Mouse (Mus musculus): ENCODE data around the gene Tcta. TPM values are rescaled to one million over a fixed set of nuclear protein-coding genes. Genes with fewer than 3 reads are reported as not detected.

The Tcta gene
- 44.9 and 50.3 TPM in 2 replicates for polyA plus RNA-seq (2012; rRNA removed)

DNA sequence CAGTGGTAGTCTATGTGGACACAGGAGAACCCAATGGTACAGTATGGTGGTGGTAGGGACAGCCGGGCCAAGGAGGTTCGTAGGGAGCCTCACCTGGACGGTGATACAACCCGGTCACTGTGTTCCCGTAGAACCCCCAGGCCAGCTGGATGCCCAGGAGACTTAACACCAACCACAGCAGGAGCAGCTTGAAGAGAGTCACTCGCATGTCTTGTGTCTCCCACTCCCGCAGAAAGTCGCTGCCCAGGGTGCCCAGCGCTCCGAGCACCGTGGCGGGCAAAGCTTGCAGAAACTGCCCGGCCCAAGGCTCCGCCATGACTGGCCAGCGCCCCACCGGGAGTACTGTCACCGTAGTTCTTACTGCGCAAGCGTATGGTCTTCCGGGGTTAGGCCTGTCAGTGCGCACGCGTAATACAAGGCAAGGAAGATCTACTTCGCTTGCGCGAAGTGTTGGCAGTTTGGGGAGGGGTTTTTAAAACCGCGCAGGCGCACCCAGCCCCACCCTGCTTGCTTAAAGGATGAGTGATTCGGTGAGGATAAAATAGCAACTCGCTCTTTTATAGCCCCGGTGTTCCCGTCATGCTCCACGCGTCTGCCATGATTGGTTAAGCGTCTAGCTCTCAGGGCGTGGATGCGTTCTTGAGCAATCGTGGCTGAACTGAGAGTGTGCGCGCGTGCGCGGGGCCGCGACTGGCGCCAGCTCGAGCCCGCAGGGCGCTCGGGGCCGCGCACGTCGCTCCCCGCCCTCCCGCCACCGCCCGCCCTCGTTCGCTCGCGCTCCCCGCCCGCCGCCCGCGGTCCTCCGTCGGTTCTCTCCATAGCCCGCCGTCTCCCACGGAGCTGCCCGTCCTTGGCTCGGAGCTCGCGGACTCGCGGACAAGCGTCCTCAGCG, at the start of gene Tcta, which contains the start of gene Rhoa:
Gene Tcta, minus strand, starts transcription at position 532 of the 892 bp plus-strand sequence.
Gene Rhoa, plus strand, starts transcription at position 501 of the 892 bp plus-strand sequence.

DNA sequence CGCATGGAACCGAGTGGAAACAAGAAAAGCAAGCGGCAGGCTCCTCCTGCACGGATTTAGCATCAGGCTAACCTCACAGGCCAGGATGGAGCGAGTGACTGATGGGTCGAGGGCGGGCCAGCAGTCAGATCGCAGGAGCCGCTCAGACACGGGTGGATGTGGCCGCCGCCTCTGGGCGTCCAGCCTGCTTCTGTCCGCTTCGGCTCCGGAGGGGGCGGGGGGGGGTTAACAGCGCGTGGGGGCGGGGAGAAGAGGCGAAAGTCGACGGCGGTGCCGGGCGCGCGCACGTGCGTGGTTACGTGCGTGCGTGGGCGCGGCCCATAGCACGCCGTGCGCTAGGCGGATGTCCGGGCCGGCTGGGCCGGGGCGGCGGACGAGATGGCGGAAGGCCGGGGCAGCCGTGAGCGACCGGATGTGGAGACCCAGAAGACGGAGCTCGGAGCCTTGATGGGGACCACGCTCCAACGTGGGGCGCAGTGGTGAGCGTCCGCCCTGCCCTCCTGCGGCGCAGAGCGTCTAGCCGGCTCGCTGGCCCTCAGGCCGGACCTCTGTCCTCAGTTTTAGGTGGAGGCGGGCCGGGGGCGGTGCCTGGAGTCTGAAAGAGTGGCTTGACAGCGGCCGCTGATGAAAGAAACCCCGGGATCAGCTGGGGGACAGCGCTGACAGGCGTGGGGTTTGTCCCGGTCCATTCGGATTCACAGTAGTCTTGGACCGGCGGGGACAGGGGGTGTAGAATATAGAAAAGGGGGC, 41.8 kb upstream of the Tcta start, which contains the start of gene Usp4:
Gene Usp4, plus strand, starts transcription at position 314 of the 750 bp plus-strand sequence.

DNA sequence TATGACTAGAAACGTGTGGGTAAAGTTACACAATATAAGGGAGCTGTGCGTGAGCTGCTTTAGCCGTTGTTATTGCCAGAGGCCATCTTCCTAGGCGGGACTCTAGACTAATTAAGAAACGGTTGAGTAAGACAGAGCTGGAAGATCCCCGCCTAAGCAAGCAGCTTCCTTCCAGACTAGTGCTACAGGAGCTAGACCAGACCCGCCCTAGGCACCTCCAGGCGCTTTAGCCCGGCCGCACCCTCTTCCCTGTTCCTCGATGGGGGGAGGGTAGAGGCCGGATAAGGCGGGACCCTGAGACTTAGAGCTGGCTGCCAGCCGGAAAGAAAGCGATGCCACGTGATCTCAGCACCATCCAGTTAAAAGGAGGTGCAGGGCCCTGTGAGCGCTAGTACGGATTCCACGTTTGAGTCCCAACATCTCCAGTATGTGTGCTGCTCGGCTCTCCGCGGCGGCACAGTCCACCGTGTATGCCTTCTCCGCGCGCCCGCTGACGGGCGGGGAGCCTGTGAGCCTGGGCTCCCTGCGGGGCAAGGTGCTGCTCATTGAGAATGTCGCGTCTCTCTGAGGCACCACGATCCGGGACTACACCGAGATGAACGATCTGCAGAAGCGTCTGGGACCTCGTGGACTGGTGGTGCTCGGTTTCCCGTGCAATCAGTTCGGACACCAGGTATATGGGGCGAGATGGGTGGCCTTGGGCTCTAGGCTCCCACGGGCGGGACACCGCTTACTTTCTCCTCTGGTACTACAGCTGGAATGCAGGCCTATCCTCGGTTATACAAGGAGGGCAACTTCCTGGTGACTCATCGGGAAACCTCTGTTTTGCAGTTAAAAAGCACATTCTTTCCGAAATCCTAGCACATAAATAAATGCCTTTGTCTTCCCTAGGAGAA, 33.2 kb upstream of the Tcta start, which contains the start of gene Gpx1:
Gene Gpx1, plus strand, starts transcription at position 18 of the 896 bp plus-strand sequence.

DNA sequence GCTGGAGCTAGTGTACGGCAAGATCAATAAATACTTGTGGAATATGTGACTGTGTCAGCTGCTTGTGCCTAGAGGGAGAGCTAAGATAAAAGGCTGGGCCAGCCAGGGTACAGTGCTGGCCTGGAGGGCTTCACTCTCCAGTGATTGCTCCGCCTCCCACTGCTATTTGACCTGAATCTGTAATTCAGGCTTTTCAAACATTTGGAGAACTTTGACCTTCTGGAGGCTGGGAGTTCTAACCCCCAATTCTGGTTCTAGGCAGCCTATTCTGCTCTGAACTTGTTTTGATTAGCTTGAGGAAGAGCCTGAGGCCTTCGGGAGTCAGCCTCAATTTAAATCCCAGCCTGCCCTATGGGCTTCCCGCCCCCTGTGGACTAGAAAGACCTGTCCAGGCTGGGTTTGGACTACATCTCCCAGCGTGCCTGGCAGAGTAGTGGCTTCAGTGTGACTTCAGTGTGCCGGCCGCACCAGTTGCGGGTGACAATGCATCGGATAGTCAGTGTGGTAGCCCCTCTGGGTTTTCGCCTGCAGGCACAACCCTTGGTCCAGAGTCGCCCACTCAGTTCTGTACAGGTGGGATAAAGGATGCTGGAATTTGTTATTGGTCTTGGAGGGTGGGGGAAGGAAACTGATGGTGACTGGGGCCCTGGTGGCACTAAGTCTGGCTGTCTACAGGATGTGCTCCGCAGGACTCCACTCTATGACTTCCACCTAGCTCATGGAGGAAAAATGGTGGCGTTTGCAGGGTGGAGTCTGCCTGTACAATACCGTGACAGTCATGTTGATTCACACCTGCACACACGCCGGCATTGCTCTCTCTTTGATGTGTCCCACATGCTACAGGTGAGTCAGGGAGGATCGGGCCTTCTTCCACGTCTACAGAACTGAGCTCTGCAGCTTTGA, 9.3 kb downstream of the Tcta start, which contains the start of gene Amt:
Gene Amt, plus strand, starts transcription at position 401 of the 903 bp plus-strand sequence.

DNA sequence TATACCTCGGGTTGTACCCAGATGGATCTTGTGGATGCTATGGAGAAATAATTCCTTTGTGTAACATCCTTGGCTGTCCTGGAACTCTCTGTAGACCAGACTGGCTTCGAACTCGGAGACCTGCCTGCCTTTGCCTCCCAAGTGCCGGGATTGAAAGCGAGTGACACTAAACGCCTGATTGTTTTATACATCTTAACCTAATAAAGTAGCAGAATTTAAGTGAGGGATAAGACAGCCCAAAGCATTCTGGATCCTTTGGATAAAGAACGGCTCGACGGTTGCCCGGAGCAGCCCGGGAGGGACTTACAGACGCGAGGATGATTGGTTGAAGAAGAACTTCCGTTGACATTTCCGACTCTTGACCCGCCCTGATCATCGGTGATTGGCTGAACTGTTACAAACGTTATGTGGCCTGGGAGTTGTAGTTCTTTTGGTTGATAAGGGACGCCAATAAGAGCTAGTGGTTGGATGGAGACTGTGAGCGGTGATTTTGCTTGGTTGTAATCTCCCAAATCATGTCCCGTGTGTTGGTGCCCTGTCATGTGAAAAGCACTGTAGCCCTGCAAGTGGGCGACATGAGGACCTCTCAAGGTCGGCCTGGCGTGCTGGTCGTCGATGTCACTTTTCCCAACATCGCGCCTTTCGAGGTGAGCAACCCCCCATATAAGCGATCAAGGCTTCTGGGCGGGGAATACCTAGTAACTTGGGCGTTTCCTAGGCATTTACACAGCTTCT, 15.8 kb downstream of the Tcta start, which contains the start of gene Nicn1:
Gene Nicn1, plus strand, starts transcription at position 414 of the 735 bp plus-strand sequence.

DNA sequence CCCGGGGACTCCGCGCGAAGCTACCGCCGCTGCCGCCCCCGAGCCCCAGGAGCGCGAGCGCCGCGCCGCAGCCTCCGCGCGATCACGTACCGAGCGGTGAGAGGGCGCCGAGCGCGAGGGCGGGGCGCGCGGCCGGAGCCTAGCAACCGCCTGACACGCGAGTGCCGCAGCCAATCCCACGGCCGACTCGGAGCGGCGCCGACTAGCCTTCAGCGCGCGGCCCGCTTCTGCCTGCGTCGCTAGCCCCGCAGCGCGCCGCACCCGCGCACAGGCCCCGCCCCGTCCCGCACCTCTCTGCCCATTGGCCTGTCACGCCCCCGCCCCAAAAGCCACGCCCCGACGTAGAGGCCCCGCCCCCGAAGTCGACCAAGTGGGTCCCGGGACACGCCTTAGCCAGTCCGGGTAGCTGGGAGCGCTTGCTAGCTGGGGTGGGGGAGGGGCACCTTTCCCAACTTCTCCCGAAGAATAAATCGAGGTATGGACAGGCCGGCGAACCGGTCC, 42.2 kb downstream of the Tcta start, which contains the start of gene Dag1:
Gene Dag1, minus strand, starts transcription at position 269 of the 501 bp plus-strand sequence.

Other genes starting within 250 kb of the Tcta start
- 0.31 and 0.59 TPM in 2 replicates for gene Mst1, start 225.7 kb downstream of the Tcta start, polyA plus RNA-seq (2012; rRNA removed)
- gene Rnf123, start 222.8 kb downstream of the Tcta start, polyA plus RNA-seq (2012; rRNA removed), result 79.7 and 82.5 TPM in 2 replicates
- 125 and 159 TPM in 2 replicates for gene Apeh, start 211.6 kb downstream of the Tcta start, polyA plus RNA-seq (2012; rRNA removed)
- 3.3 and 3.5 TPM in 2 replicates for gene Bsn, start 115.8 kb downstream of the Tcta start, polyA plus RNA-seq (2012; rRNA removed)
- 69.1 and 74.7 TPM in 2 replicates for gene Dag1, start 42.2 kb downstream of the Tcta start, polyA plus RNA-seq (2012; rRNA removed)
- gene Nicn1, start 15.7 kb downstream of the Tcta start, polyA plus RNA-seq (2012; rRNA removed), result 10.7 and 12.1 TPM in 2 replicates
- gene Amt, start 9.3 kb downstream of the Tcta start, polyA plus RNA-seq (2012; rRNA removed), result 8.7 and 10.3 TPM in 2 replicates
- 90.9 and 92.1 TPM in 2 replicates for gene Rhoa, start within 50 bp of the Tcta start, polyA plus RNA-seq (2012; rRNA removed)
- 1,237 and 1,448 TPM in 2 replicates for gene Gpx1, start 32.7 kb upstream of the Tcta start, polyA plus RNA-seq (2012; rRNA removed)
- gene Usp4, start 41.7 kb upstream of the Tcta start, polyA plus RNA-seq (2012; rRNA removed), result 57.9 and 63.9 TPM in 2 replicates
- 1.2 TPM in 1 of 2 replicates, not detected in the other for gene 1700102P08Rik, start 86.6 kb upstream of the Tcta start, polyA plus RNA-seq (2012; rRNA removed)
- not detected in 2 replicates for gene Ccdc36, start 122.3 kb upstream of the Tcta start, polyA plus RNA-seq (2012; rRNA removed)
- gene BC048562, start 130.3 kb upstream of the Tcta start, polyA plus RNA-seq (2012; rRNA removed), result not detected in 2 replicates
- 25.7 and 26.6 TPM in 2 replicates for gene Ccdc71, start 154.4 kb upstream of the Tcta start, polyA plus RNA-seq (2012; rRNA removed)
- 42.4 and 45.5 TPM in 2 replicates for gene Klhdc8b, start 155.4 kb upstream of the Tcta start, polyA plus RNA-seq (2012; rRNA removed)
- gene Lamb2, start 173.6 kb upstream of the Tcta start, polyA plus RNA-seq (2012; rRNA removed), result 70.8 and 77.4 TPM in 2 replicates
- gene Usp19, start 184.4 kb upstream of the Tcta start, polyA plus RNA-seq (2012; rRNA removed), result 128 and 131 TPM in 2 replicates
- gene Qars, start 201.5 kb upstream of the Tcta start, polyA plus RNA-seq (2012; rRNA removed), result 237 and 356 TPM in 2 replicates
- gene Qrich1, start 210.6 kb upstream of the Tcta start, polyA plus RNA-seq (2012; rRNA removed), result 80.5 and 83.8 TPM in 2 replicates

All from colon, adult 2 months (tissue).